Mouse (Mus musculus): ENCODE measurements around the gene Slamf6.

DNA sequence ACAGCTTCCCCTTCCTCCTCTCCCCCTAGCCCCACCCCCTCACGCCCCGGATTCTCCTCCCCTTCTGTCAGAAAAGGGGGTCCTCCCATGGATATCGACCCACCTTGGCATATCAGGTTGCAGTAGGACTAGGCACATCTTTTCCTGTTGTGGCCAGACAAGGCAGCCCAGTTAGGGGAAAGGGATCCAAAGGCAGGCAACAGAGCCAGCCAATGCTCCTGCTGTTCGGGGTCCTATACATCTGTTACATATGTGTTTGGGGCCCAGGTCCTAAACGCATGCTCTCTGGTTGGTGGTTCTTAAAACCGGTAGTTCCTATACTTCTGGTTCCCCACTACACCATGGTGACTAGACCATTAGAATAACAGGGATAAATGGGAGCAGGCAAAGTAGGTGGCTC, 23.3 kb downstream of the Slamf6 start:
- no peak for TF ChIP-seq POLR2A (IDR thresholded peaks at IDR 0.05; ENCODE audit: borderline replicate concordance, insufficient read depth, low read length)
- TF ChIP-seq CTCF (IDR thresholded peaks at IDR 0.05; ENCODE audit: borderline replicate concordance, insufficient read depth, low read depth, low read length), result no peak

Measured in cerebellum, adult 2 months (tissue).